Mouse (Mus musculus) spleen, adult 18-20 months (tissue): ENCODE results near the gene Kpna4.

Experiments
- DNase-seq, 2 experiments: peaks; one replicate each; pipeline ENCODE4 v3.0.0; 2022; ENCODE audit warnings: mixed read lengths in 2 of 2

The Kpna4 gene

GRCm38 (mm10) chr3:69126509-69127345 lies at the start of gene Kpna4:
Gene Kpna4, minus strand, starts transcription at chr3:69127113.
- peak; percentile 90 for DNase-seq

- no peak for DNase-seq
These were observed 48.3 kb upstream of the Kpna4 start for GRCm38 (mm10) chr3:69175229-69175628.

- DNase-seq, result peak; percentile 17 to 39
These were observed 44.2 kb upstream of the Kpna4 start for GRCm38 (mm10) chr3:69171123-69171522.

GRCm38 (mm10) chr3:69169796-69170195 lies 42.9 kb upstream of the Kpna4 start:
- no peak for DNase-seq

- DNase-seq, result no peak
These were observed 41.8 kb upstream of the Kpna4 start for GRCm38 (mm10) chr3:69168724-69169123.

- no peak for DNase-seq
These were observed 36.1 kb upstream of the Kpna4 start for GRCm38 (mm10) chr3:69163057-69163456.

- no peak for DNase-seq
These were observed 33.5 kb upstream of the Kpna4 start for GRCm38 (mm10) chr3:69160429-69160828.

- no peak for DNase-seq
These were observed 32.6 kb upstream of the Kpna4 start for GRCm38 (mm10) chr3:69159501-69159900.

- no peak for DNase-seq
These were observed 31.0 kb upstream of the Kpna4 start for GRCm38 (mm10) chr3:69157886-69158285.

GRCm38 (mm10) chr3:69156484-69156883 lies 29.6 kb upstream of the Kpna4 start:
- DNase-seq, result peak; percentile 59 to 73

- DNase-seq, result no peak
These were observed 27.8 kb upstream of the Kpna4 start for GRCm38 (mm10) chr3:69154691-69155090.

GRCm38 (mm10) chr3:69150921-69151320 lies 24.0 kb upstream of the Kpna4 start:
- no peak for DNase-seq

- DNase-seq, result no peak
These were observed 15.6 kb upstream of the Kpna4 start for GRCm38 (mm10) chr3:69142372-69142994.

GRCm38 (mm10) chr3:69140851-69141250 lies 13.9 kb upstream of the Kpna4 start:
- no peak for DNase-seq

- DNase-seq, result no peak
These were observed 9.1 kb upstream of the Kpna4 start for GRCm38 (mm10) chr3:69136059-69136458.

GRCm38 (mm10) chr3:69130973-69131372 lies 4.1 kb upstream of the Kpna4 start:
- no peak for DNase-seq

GRCm38 (mm10) chr3:69127693-69128092 lies 780 bp upstream of the Kpna4 start:
- no peak for DNase-seq

GRCm38 (mm10) chr3:69127346-69127678 lies 399 bp upstream of the Kpna4 start:
- no peak for DNase-seq

GRCm38 (mm10) chr3:69125891-69126508 lies 913 bp downstream of the Kpna4 start:
- peak in 1 of 2 experiments; percentile 25 for DNase-seq

- DNase-seq, result no peak
These were observed 1.5 kb downstream of the Kpna4 start for GRCm38 (mm10) chr3:69125461-69125860.

- no peak for DNase-seq
These were observed 8.1 kb downstream of the Kpna4 start for GRCm38 (mm10) chr3:69118827-69119226.

GRCm38 (mm10) chr3:69114760-69115159 lies 12.2 kb downstream of the Kpna4 start:
- DNase-seq, result no peak

- no peak for DNase-seq
These were observed 13.0 kb downstream of the Kpna4 start for GRCm38 (mm10) chr3:69113956-69114355.

GRCm38 (mm10) chr3:69109079-69109478 lies 17.8 kb downstream of the Kpna4 start:
- DNase-seq, result no peak
